Mouse (Mus musculus) neural tube, embryonic 15.5 days (tissue): Measurements from ENCODE around the gene Gm13272. TPM values are rescaled to one million over a fixed set of nuclear protein-coding genes. Genes with fewer than 3 reads are reported as not detected.
"Not testable (repeated sequence)": the region's sequence is repeated elsewhere in the genome, so short reads cannot be mapped to it uniquely, and the experiment has no call there.

Source experiments
- ATAC-seq: fragments of 200-750 bp; cut with Nextera tagmentation; 2 replicates; pipeline ENCODE4 v1.8.0; 2017; ENCODE audit warnings: mild to moderate bottlenecking, moderate TSS enrichment, moderate library complexity; ENCODE audit not compliant: low FRiP score
- H3K27ac ChIP-seq: fragments of 300-500 bp; sonication (generic); replicated peaks from 2 replicates; pipeline ENCODE4 v1.5.1; 2015; ENCODE audit warnings: mild to moderate bottlenecking, inconsistent platforms
- H3K27me3 ChIP-seq: fragments of 300-500 bp; sonication (generic); replicated peaks from 2 replicates; pipeline ENCODE4 v1.6.1; 2015; ENCODE audit warnings: inconsistent platforms
- H3K36me3 ChIP-seq: fragments of 300-500 bp; sonication (generic); 2 replicates; pipeline ENCODE4 v1.6.1; 2015; ENCODE audit warnings: inconsistent platforms
- H3K4me1 ChIP-seq: fragments of 300-500 bp; sonication (generic); 2 replicates; pipeline ENCODE4 v1.6.1; 2015; ENCODE audit warnings: inconsistent platforms
- H3K4me2 ChIP-seq: fragments of 300-500 bp; sonication (generic); 2 replicates; pipeline ENCODE4 v1.6.1; 2015; ENCODE audit warnings: inconsistent platforms, mild to moderate bottlenecking, moderate library complexity
- H3K4me3 ChIP-seq: fragments of 300-500 bp; sonication (generic); replicated peaks from 2 replicates; pipeline ENCODE4 v1.5.1; 2015; ENCODE audit warnings: mild to moderate bottlenecking, inconsistent platforms
- H3K9ac ChIP-seq: fragments of 300-500 bp; sonication (generic); replicated peaks from 2 replicates; pipeline ENCODE4 v1.6.1; 2015; ENCODE audit warnings: mild to moderate bottlenecking, inconsistent platforms
- H3K9me3 ChIP-seq: fragments of 300-500 bp; sonication (generic); replicated peaks from 2 replicates; pipeline ENCODE4 v1.6.1; 2016; ENCODE audit warnings: inconsistent platforms
- WGBS: fragments of 180-500 bp; shearing (Covaris S2); methylation state at CpG from one replicate; pipeline ENCODE4 v1.1.7; 2015; ENCODE audit warnings: mixed read lengths; 5-methylcytosine and 5-hydroxymethylcytosine counted together
- polyA plus RNA-seq: library from polyadenylated mRNA; unstranded; fragments of >200 nt; fragmentation: Nextera tagmentation; extraction: Ambion mirVana; gene quantifications from 2 replicates; pipeline ENCODE4 v1.2.1, GENCODE M21; 2015

The Gm13272 gene
- polyA plus RNA-seq, 1 experiment from 2014 or later: not detected

DNA sequence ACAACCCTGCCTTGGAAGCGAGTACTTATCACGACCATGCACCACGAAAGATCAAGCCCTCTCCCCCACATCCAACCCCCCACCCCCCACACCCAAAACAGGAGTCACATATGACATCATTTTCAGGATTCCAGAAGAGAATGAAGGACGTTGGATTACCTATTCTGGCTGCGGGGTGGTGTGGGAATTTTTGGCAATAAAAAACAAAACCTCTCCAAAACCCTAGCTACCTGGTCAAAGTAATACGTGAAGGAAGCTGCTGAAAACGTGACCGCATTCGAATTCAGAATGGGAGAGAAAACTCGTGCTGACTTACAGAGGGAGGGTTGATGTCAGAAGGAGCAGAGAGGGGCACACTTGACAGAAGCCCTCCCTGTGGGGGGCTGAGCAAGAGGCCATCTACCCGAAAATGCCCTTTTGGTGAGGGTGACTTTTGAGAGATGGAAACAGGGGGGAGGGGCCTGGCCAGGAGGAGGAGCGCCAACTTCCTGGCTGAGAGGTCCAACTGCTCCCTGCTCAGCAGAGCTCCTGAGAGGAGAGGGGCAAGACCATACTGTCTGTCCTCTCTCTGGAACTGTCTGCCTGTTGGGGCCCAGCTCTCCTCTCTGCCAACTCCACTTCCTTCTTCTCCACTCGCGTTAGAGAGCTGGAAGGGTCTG lies 19.9 kb upstream of the Gm13272 start, which contains the start of gene Gm13283:
Gene Gm13283, plus strand, starts transcription at position 510 of the 659 bp plus-strand sequence.
- not testable (repeated sequence) for H3K36me3 ChIP-seq, H3K9me3 ChIP-seq, H3K4me1 ChIP-seq, H3K9ac ChIP-seq, ATAC-seq, H3K27me3 ChIP-seq, H3K27ac ChIP-seq
- H3K4me3 ChIP-seq: peak within 1 kb of the TSS; percentile 36
- 35% methylated on average over 9 of the region's 14 CpGs for WGBS
- peak within 1 kb of the TSS; percentile 68 for H3K4me2 ChIP-seq

DNA sequence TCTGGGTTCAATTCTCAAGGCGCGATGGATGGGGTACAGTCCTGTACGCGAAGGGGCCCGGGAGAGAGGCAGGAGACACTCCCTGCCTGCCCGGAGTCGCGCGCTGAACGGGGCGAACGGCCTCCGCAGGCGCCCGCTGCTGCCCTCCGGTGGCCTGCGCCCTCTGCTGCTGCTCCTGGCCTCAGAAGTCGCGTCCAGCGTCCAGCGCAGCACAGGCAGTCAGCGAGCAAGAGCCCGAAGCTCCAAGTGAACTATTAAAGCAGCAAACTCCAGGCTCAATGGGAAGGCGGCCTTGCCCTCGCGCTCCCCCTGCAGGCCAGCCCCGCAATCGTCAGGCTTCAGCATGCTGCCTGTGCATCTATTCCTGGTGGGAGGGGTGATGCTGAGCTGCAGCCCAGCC lies 19.2 kb upstream of the Gm13272 start:
- WGBS: 0% methylated on average over 25 of the region's 28 CpGs
- not testable (repeated sequence) for ATAC-seq, H3K4me1 ChIP-seq, H3K27me3 ChIP-seq, H3K9ac ChIP-seq, H3K36me3 ChIP-seq, H3K27ac ChIP-seq, H3K9me3 ChIP-seq
- Histone ChIP-seq H3K4me2 (peak overlapping the region; percentile 68), H3K4me3 (peak overlapping the region; percentile 36)

DNA sequence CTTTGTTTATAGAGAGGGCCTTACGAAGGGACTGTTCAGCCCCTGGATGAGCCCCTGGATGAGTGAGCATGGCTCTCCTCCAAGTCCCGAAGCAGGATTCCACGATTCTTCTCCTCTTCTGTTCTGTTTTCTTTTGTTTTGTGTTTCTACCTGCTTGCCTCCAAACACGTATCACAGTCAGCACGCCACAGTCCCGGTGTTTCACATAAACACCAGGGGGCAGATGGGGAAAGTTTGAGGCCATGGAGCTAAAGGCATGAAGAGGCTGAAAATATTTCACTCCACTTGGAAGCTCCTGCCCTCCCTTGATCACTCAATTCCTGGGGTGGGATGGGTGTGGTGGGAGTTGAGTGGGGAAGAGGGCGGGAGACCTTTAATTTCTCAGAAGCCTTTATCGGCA lies 17.9 kb upstream of the Gm13272 start:
- not testable (repeated sequence) for H3K27me3 ChIP-seq, H3K27ac ChIP-seq, ATAC-seq, H3K9me3 ChIP-seq, H3K4me3 ChIP-seq, H3K4me1 ChIP-seq, H3K9ac ChIP-seq, H3K36me3 ChIP-seq, H3K4me2 ChIP-seq
- WGBS: 71% methylated on average over 6 of the region's 8 CpGs

DNA sequence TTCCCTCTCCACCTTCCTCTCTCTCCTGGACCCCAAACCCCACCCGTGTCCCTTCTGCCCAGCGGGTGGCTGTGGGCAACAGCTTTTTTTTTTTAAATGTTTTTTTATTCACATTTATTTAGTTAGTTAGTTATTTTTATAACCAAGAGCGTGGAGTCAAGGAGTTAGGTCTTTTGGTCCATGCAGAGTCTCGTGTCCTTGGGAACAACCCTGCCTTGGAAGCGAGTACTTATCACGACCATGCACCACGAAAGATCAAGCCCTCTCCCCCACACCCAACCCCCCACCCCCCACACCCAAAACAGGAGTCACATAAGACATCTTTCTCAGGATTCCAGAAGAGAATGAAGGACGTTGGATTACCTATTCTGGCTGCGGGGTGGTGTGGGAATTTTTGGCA lies 17.3 kb upstream of the Gm13272 start:
- not testable (repeated sequence) for H3K27ac ChIP-seq, ATAC-seq, H3K4me1 ChIP-seq, H3K27me3 ChIP-seq, H3K4me2 ChIP-seq, H3K4me3 ChIP-seq, H3K36me3 ChIP-seq, H3K9ac ChIP-seq, H3K9me3 ChIP-seq
- 63% methylated on average over 9 of the region's 9 CpGs for WGBS

DNA sequence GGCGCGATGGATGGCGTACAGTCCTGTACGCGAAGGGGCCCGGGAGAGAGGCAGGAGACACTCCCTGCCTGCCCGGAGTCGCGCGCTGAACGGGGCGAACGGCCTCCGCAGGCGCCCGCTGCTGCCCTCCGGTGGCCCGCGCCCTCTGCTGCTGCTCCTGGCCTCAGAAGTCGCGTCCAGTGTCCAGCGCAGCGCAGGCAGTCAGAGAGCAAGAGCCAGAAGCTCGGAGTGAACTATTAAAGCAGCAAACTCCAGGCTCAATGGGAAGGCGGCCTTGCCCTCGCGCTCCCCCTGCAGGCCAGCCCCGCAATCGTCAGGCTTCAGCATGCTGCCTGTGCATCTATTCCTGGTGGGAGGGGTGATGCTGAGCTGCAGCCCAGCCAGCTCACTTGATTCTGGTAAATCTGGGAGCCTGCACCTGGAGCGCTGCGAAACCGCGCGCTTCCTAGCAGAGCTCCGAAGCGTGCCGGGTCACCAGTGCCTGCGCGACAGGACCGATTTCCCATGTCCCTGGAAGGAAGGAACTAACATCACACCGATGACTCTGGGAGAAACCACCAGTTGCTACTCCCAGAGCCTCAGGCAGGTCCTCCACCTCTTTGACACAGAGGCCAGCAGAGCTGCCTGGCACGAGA lies 16.1 kb upstream of the Gm13272 start:
- peak overlapping the region; percentile 38 for H3K4me3 ChIP-seq
- H3K27me3 ChIP-seq, H3K4me1 ChIP-seq, H3K9ac ChIP-seq, H3K36me3 ChIP-seq, ATAC-seq, H3K9me3 ChIP-seq, H3K27ac ChIP-seq: not testable (repeated sequence)
- H3K4me2 ChIP-seq: peak overlapping the region; percentile 62
- 4% methylated on average over 28 of the region's 42 CpGs for WGBS

DNA sequence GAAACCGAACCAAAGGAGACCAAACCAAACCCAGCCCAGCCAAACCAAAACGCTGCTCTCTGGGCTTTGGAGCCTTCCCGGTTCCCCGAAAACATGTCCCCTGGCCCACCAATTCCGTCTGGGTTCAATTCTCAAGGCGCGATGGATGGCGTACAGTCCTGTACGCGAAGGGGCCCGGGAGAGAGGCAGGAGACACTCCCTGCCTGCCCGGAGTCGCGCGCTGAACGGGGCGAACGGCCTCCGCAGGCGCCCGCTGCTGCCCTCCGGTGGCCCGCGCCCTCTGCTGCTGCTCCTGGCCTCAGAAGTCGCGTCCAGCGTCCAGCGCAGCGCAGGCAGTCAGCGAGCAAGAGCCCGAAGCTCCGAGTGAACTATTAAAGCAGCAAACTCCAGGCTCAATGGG lies 6.1 kb upstream of the Gm13272 start, which contains the start of gene Gm13290:
Gene Gm13290, plus strand, starts transcription at position 301 of the 400 bp plus-strand sequence.
- not testable (repeated sequence) for H3K27ac ChIP-seq, H3K4me2 ChIP-seq, H3K4me3 ChIP-seq, H3K36me3 ChIP-seq, H3K9me3 ChIP-seq, H3K9ac ChIP-seq, ATAC-seq, H3K27me3 ChIP-seq, H3K4me1 ChIP-seq
- no CpG with 5 or more reads among the region's 32 CpGs for WGBS

DNA sequence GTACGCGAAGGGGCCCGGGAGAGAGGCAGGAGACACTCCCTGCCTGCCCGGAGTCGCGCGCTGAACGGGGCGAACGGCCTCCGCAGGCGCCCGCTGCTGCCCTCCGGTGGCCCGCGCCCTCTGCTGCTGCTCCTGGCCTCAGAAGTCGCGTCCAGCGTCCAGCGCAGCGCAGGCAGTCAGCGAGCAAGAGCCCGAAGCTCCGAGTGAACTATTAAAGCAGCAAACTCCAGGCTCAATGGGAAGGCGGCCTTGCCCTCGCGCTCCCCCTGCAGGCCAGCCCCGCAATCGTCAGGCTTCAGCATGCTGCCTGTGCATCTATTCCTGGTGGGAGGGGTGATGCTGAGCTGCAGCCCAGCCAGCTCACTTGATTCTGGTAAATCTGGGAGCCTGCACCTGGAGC lies 3.0 kb upstream of the Gm13272 start, which contains the start of gene Gm13289:
Gene Gm13289, plus strand, starts transcription at position 301 of the 400 bp plus-strand sequence.
- not testable (repeated sequence) for H3K4me3 ChIP-seq, H3K27ac ChIP-seq, H3K9me3 ChIP-seq, H3K4me1 ChIP-seq, H3K9ac ChIP-seq, H3K4me2 ChIP-seq, H3K27me3 ChIP-seq, ATAC-seq, H3K36me3 ChIP-seq
- WGBS: no CpG with 5 or more reads among the region's 29 CpGs

DNA sequence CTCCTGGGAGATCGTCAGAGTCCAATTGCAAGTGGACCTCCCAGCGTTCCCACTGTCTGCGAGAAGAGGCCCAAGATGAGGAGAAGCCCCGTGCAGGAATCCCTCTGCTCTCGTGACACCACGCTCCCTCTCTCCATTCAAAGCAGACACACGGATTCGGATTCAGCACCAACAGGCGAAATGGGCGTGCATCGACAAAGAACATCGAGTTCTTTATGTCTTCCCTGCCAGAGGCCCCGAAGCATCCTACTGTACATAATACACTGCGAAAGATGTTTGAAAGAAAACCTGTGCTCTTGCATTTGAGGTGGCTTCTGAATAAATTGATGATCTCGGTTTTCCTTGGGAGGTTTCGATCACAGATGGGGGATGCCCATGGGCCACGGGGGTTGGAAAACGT lies 670 bp downstream of the Gm13272 start:
- 50% methylated on average over 15 of the region's 18 CpGs for WGBS
- not testable (repeated sequence) for H3K4me3 ChIP-seq, H3K27me3 ChIP-seq, H3K36me3 ChIP-seq, H3K9ac ChIP-seq, ATAC-seq, H3K9me3 ChIP-seq, H3K4me2 ChIP-seq, H3K27ac ChIP-seq, H3K4me1 ChIP-seq

DNA sequence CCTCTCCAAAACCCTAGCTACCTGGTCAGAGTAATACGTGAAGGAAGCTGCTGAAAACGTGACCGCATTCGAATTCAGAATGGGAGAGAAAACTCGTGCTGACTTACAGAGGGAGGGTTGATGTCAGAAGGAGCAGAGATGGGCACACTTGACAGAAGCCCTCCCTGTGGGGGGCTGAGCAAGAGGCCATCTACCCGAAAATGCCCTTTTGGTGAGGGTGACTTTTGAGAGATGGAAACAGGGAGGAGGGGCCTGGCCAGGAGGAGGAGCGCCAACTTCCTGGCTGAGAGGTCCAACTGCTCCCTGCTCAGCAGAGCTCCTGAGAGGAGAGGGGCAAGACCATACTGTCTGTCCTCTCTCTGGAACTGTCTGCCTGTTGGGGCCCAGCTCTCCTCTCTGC lies 2.2 kb downstream of the Gm13272 start, which contains the start of gene Ifnz:
Gene Ifnz, plus strand, starts transcription at position 301 of the 400 bp plus-strand sequence.
- not testable (repeated sequence) for H3K9ac ChIP-seq, H3K36me3 ChIP-seq, ATAC-seq, H3K9me3 ChIP-seq, H3K27me3 ChIP-seq, H3K27ac ChIP-seq, H3K4me1 ChIP-seq
- H3K4me3 ChIP-seq: peak within 1 kb of the TSS; percentile 14; the same call in 1 of the 2 replicates
- peak within 1 kb of the TSS; percentile 50 for H3K4me2 ChIP-seq
- 32% methylated on average over 4 of the region's 7 CpGs for WGBS

DNA sequence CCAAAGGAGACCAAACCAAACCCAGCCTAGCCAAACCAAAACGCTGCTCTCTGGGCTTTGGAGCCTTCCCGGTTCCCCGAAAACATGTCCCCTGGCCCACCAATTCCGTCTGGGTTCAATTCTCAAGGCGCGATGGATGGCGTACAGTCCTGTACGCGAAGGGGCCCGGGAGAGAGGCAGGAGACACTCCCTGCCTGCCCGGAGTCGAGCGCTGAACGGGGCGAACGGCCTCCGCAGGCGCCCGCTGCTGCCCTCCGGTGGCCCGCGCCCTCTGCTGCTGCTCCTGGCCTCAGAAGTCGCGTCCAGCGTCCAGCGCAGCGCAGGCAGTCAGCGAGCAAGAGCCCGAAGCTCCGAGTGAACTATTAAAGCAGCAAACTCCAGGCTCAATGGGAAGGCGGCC lies 2.7 kb downstream of the Gm13272 start:
- WGBS: 3% methylated on average over 3 of the region's 31 CpGs
- H3K9ac ChIP-seq, H3K9me3 ChIP-seq, H3K27me3 ChIP-seq, ATAC-seq, H3K27ac ChIP-seq, H3K4me1 ChIP-seq, H3K36me3 ChIP-seq: not testable (repeated sequence)
- peak overlapping the region; percentile 14; the same call in 1 of the 2 replicates for H3K4me3 ChIP-seq
- peak overlapping the region; percentile 50 for H3K4me2 ChIP-seq

DNA sequence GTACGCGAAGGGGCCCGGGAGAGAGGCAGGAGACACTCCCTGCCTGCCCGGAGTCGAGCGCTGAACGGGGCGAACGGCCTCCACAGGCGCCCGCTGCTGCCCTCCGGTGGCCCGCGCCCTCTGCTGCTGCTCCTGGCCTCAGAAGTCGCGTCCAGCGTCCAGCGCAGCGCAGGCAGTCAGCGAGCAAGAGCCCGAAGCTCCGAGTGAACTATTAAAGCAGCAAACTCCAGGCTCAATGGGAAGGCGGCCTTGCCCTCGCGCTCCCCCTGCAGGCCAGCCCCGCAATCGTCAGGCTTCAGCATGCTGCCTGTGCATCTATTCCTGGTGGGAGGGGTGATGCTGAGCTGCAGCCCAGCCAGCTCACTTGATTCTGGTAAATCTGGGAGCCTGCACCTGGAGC lies 5.8 kb downstream of the Gm13272 start, which contains the start of gene Gm13276:
Gene Gm13276, plus strand, starts transcription at position 301 of the 400 bp plus-strand sequence.
- ATAC-seq, H3K36me3 ChIP-seq, H3K4me3 ChIP-seq, H3K4me2 ChIP-seq, H3K4me1 ChIP-seq, H3K9ac ChIP-seq, H3K27me3 ChIP-seq, H3K9me3 ChIP-seq, H3K27ac ChIP-seq: not testable (repeated sequence)
- no CpG with 5 or more reads among the region's 27 CpGs for WGBS

DNA sequence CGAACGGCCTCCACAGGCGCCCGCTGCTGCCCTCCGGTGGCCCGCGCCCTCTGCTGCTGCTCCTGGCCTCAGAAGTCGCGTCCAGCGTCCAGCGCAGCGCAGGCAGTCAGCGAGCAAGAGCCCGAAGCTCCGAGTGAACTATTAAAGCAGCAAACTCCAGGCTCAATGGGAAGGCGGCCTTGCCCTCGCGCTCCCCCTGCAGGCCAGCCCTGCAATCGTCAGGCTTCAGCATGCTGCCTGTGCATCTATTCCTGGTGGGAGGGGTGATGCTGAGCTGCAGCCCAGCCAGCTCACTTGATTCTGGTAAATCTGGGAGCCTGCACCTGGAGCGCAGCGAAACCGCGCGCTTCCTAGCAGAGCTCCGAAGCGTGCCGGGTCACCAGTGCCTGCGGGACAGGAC lies 8.8 kb downstream of the Gm13272 start, which contains the start of gene Gm13277:
Gene Gm13277, plus strand, starts transcription at position 231 of the 400 bp plus-strand sequence.
- H3K27me3 ChIP-seq, H3K4me2 ChIP-seq, H3K4me3 ChIP-seq, H3K9ac ChIP-seq, ATAC-seq, H3K4me1 ChIP-seq, H3K9me3 ChIP-seq, H3K27ac ChIP-seq, H3K36me3 ChIP-seq: not testable (repeated sequence)
- WGBS: 0% methylated on average over 1 of the region's 28 CpGs
